Mouse (Mus musculus) gastrocnemius, postnatal 4 days (tissue): ENCODE data around the gene Olfr455. TPM values are rescaled to one million over a fixed set of nuclear protein-coding genes. Genes with fewer than 3 reads are reported as not detected.

ENCODE experiments used
- DNase-seq, 2 experiments: peaks; one replicate each; pipeline ENCODE4 v3.0.0; 2021 to 2022; ENCODE audit warnings: low spot score in 2 of 2, mixed read lengths in 2 of 2
- total RNA-seq, 2 experiments: library from RNA; stranded (reverse); gene quantifications; 2 replicates each; pipeline ENCODE4 v1.2.3; 2021

Olfr455 gene
- total RNA-seq, 2 experiments from 2014 or later: not detected

GRCm38 (mm10) chr6:42489731-42490130 lies 57.7 kb downstream of the Olfr455 start:
- no peak for DNase-seq

- no peak for DNase-seq
Observed at GRCm38 (mm10) chr6:42487114-42487513, 60.3 kb downstream of the Olfr455 start, which contains the start of gene Olfr456. Olfr456 (minus strand) TSS chr6:42487214.

Other genes with a start within 250 kb of the Olfr455 start
- 1 to 10 TPM; 2.2 TPM for gene Fam131b, start 222.9 kb downstream of the Olfr455 start, total RNA-seq
- gene Zyx, start 198.0 kb downstream of the Olfr455 start, total RNA-seq: 100 to 1,000 TPM; 113 to 128 TPM
- gene Epha1, start 174.3 kb downstream of the Olfr455 start, total RNA-seq: under 1 TPM; 0.27 to 0.57 TPM
- under 1 TPM in 1 of 2 experiments, not detected in 1; 0.54 TPM for gene Tas2r143, start 147.3 kb downstream of the Olfr455 start, total RNA-seq
- not detected for gene Tas2r135, start 142.2 kb downstream of the Olfr455 start, total RNA-seq
- under 1 TPM in 1 of 2 experiments, not detected in 1; 0.39 TPM for gene Tas2r126, start 113.1 kb downstream of the Olfr455 start, total RNA-seq
- gene Olfr458, start 82.4 kb downstream of the Olfr455 start, total RNA-seq: not detected
- gene Olfr457, start 71.3 kb downstream of the Olfr455 start, total RNA-seq: not detected
- gene Olfr456, start 60.4 kb downstream of the Olfr455 start, total RNA-seq: not detected
- gene Tcaf3, start 50.1 kb upstream of the Olfr455 start, total RNA-seq: not detected
- gene Tcaf2, start 97.7 kb upstream of the Olfr455 start, total RNA-seq: 10 to 100 TPM; 11.7 to 12.3 TPM
- 10 to 100 TPM; 54.5 to 54.8 TPM for gene Tcaf1, start 162.5 kb upstream of the Olfr455 start, total RNA-seq
- gene Olfr453, start 191.8 kb upstream of the Olfr455 start, total RNA-seq: not detected
- not detected for gene Olfr38, start 208.8 kb upstream of the Olfr455 start, total RNA-seq
- gene Olfr452, start 237.5 kb upstream of the Olfr455 start, total RNA-seq: not detected